Mouse (Mus musculus) induced T-regulatory cell, adult 2 months (primary cell): ENCODE measurements at regions not wholly inside any gene's neighbourhood (a gene's known extent, or its start where the extent isn't known, plus 50 kb on each side); places are given as distances from the start of the nearest gene placed in this dataset.

Experiments used
- DNase-seq: peaks from one replicate; pipeline ENCODE4 v3.0.0-alpha.2; 2012; ENCODE audit warnings: low read depth

DNA sequence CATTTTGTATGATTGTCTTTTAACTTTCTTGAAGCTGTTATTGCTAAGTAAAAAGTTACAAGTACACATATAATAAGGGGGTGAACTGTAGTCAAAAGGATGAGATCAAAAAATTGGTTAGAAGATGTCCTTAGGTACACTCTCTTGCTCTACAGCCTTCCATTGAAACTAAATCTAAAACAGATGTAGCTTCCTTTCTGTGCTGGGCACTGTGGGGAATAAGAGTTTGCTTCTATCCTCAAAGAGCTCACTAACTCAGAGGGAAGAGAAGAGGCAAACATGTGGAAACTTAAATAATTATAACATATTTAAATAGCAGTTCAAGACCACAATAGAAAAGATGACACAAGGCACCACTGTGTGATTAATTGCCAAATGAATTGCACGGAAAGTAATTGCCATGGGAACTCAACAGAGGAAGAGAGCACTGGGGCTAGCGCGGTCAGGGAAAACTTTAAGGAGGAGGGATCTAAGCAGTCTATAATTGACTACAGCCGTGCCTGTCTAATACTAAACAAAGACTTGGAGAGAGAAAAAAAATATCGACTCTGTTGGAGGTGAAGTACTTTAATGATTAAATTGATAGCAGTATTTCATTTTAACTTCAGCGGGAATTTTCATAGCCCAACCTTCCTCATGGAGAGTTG lies 57.9 kb upstream of the Ammecr1 start:
- DNase-seq: no peak

DNA sequence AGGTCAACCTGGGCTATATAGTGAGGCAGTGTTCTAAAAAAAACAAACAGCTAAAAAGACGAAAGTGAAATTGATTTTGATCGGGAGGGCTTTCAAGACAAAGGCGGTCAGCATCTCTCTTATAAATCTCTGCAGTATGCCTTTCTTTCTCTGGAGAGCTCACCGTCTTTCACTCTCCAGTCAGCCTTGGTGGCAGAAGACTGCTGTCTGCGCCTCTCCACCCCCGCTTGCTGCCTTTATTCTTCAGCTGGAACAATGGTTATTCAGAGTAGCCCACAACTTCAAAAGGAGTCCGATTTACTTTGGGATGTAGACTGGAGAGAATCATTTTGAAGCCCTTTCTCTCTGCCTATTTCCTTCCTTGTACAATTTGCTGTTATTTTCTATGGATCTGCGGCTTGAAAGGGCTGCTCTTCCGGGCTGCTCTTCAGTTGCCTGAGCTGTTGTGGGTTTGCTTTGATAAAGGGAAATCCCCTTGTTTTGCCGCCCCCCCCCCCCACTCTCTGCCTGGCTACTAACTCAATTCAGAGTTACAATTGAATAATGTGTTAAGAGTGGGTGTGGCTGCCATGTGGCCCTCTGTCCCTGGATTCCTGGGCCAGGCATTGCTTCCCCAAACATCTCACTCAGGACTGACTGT lies 64.0 kb upstream of the Ammecr1 start:
- DNase-seq: peak; percentile 39

DNA sequence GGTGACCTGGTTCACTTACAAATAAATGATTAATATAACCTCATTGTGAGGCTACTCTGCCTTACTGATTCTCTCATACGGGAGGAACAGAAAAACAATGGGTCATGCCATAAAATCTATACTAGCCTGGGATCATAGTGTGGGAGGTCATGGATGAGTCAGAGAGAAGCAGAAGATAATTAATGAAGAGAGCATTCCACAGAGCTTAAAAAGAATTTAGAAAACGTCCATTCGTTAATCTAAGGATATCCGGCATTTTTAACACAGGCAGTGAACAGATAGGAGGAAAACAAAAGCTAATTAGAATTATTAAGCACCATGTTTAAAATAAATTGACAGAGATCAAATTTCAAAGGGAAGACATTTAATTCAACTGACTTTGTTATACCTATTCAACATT lies 59.5 kb upstream of the Rtl9 start:
- no peak for DNase-seq

DNA sequence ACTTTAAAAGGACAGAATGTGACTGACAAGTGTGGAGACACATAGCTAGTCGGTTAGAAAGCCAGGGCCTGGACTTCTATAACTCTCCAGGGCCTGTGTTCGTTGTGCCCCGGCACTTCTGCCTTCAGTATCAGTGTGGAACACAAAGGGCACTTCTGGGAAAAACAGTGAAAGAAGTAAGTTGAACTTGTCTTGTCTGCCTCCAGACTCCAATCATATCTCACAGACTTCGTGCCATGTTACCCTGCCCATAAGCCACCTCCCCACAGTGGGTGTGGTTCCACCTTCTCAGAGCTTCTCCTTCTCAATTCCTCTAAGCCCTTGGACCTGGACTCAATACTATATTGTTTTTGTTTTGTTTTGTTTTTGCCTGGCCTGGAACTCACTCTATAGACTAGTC lies 55.1 kb upstream of the Rtl9 start:
- DNase-seq: no peak

DNA sequence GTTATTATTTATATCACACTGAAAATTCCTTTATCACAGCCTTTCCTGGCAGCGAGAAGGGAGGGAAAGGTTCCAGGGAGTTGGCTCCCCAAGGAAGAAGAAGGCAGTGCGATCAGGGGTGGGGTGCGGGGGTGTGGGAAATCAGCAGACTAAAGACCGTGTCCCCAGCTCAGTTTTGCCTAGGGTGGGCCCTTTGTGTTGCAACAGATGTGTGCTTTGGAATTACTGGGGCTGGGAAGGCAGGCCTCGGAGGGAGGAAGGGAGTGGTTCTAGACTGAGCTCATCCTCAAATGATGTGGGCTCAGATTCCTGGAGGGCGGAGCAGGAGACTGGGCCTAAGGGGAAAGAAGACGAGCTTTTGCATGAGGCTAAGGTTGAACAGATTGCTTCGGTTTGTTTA lies 53.1 kb upstream of the Rtl9 start:
- DNase-seq: no peak
